Mouse (Mus musculus) midbrain, embryonic 12.5 days (tissue): ENCODE measurements around the gene Idua. TPM values are rescaled to one million over a fixed set of nuclear protein-coding genes. Genes with fewer than 3 reads are reported as not detected.

Experiments
- ATAC-seq: fragments of 200-750 bp; cut with Nextera tagmentation; 2 replicates; pipeline ENCODE4 v1.8.0; 2017; ENCODE audit warnings: low read depth, moderate TSS enrichment, moderate library complexity; ENCODE audit not compliant: low FRiP score
- H3K27ac ChIP-seq: fragments of 300-500 bp; sonication (generic); replicated peaks from 2 replicates; pipeline ENCODE4 v1.5.1; 2016; ENCODE audit warnings: mild to moderate bottlenecking
- H3K27me3 ChIP-seq: fragments of 300-500 bp; sonication (generic); 2 replicates; pipeline ENCODE4 v1.6.1; 2016; ENCODE audit warnings: mild to moderate bottlenecking
- H3K36me3 ChIP-seq: fragments of 300-500 bp; sonication (generic); 2 replicates; pipeline ENCODE4 v1.6.1; 2016
- H3K4me1 ChIP-seq: fragments of 300-500 bp; sonication (generic); 2 replicates; pipeline ENCODE4 v1.6.1; 2016
- H3K4me2 ChIP-seq: fragments of 300-500 bp; sonication (generic); replicated peaks from 2 replicates; pipeline ENCODE4 v1.6.1; 2016; ENCODE audit warnings: mild to moderate bottlenecking, moderate library complexity
- H3K4me3 ChIP-seq: fragments of 300-500 bp; sonication (generic); 2 replicates; pipeline ENCODE4 v1.5.1; 2016; ENCODE audit warnings: mild to moderate bottlenecking
- H3K9ac ChIP-seq: fragments of 300-500 bp; sonication (generic); replicated peaks from 2 replicates; pipeline ENCODE4 v1.6.1; 2016; ENCODE audit warnings: mild to moderate bottlenecking, moderate library complexity
- H3K9me3 ChIP-seq: fragments of 300-500 bp; sonication (generic); 2 replicates; pipeline ENCODE4 v1.6.1; 2016; ENCODE audit warnings: mild to moderate bottlenecking
- WGBS: fragments of 180-500 bp; shearing (Covaris S2); methylation state at CpG from one replicate; pipeline ENCODE4 v1.1.7; 2016; 5-methylcytosine and 5-hydroxymethylcytosine counted together
- polyA plus RNA-seq: library from polyadenylated mRNA; unstranded; fragments of >200 nt; fragmentation: Nextera tagmentation; extraction: Ambion mirVana; gene quantifications from 2 replicates; pipeline ENCODE4 v1.2.1, GENCODE M21; 2016

The Idua gene
- polyA plus RNA-seq, 1 experiment from 2014 or later = 12.3 TPM

DNA sequence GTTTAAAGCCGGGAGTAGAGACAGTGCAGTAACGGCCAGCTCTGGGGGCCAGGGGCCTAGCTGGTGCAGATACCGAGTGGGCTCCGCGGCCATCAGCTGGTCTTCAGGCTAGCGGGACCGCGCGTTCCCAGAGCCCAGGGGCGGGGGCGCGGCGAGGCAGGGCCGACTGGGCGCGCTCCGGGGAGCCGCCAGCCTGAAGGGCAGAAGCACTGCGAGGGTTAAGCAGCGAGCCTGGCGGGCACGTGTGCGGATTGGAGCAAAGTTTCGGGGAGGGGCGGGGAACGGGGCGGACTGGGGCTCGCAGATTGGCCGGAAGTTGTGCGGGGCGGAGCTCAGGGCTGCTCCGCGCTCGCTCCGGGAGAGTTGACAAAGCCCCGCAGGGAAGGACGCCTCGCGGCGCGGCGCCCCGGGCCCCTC, 33.7 kb downstream of the Idua start:
- H3K4me2 ChIP-seq = peak overlapping the region; percentile 88
- no peaks in the 10 kb centered on the region for H3K36me3 ChIP-seq
- H3K9ac ChIP-seq = peak overlapping the region; percentile 80
- 0 out of 2 replicates have a peak overlapping the region, but pooled peaks have one; percentile 16 for H3K27ac ChIP-seq
- H3K27me3 ChIP-seq = peaks cover 34% of the 10 kb centered on the region
- peak overlapping the region; percentile 88 for H3K4me3 ChIP-seq
- peak; percentile 95 for ATAC-seq
- no peaks in the 10 kb centered on the region for H3K9me3 ChIP-seq
- 0% methylated on average over 23 of the region's 43 CpGs for WGBS
- H3K4me1 ChIP-seq = peaks cover 35% of the 10 kb centered on the region

DNA sequence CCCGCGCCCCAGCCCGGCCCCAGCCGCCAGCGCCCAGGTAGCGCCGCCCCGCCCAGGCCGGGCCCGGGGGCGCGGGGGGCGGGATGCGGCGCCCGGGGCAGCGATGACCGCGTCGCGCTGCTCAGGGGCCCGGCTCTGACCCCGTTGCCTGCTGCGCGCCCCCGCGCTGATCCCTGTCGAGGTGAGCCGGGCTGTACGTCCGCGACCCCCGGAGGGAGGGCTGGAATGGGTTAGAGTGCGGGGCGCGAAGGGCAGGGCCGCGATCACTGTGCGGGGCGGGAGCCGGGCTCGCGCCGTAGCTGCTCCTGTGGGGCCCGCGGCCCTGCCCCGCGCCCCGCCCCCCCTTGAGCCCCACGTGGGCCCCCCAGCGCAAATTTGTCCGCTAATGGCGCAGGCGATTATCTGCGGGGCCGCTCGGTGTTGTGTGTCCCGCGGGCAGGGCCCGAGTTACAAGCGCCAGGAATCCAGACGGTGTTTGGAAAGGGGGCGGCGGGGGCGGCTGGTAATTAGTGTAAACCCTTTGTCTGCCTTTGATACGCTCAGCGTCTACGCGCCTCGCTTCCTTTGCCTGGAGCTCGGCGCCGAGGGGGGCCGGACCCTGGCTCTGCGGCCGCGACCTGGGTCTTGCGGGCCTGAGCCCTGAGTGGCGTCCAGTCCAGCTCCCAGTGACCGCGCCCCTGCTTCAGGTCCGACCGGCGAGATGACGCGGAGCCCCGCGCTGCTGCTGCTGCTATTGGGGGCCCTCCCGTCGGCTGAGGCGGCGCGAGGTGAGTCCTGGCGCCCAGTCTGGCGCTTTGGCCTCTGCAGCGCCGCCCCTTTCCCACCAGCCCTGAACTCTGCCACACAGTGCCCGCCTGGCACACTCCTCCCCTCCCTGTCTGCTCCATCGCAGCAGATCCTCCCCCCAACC, 34.5 kb downstream of the Idua start:
- H3K27me3 ChIP-seq = peaks cover 34% of the 10 kb centered on the region
- under 1% methylated on average over 90 of the region's 99 CpGs for WGBS
- 0 out of 2 replicates have a peak overlapping the region, but pooled peaks have one; percentile 16 for H3K27ac ChIP-seq

DNA sequence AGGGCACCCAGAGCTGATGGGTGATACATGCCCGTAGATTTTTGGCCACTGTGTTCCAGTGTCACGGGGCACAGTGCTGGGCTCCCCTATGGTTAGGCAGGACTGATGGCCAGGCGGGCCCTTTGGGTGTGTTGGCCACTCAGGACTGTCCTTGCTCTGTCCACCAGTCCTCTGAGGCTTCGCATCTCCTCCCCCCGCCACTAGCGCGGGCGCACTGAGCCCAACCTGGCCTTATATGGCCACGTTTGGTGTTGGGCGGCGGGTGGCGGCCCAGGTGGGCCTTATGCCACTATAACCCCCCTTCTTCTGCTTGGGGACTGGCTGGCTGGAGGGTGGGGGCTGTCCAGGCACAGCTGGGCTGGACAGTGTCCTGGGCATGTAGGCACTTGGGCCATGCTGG, 35.7 kb downstream of the Idua start:
- Histone ChIP-seq H3K4me2 (peak overlapping the region; percentile 88; the same call in 1 of the 2 replicates), H3K27me3 (peaks cover 34% of the 10 kb centered on the region), H3K4me3 (no peak overlapping the region), H3K9ac (no peak overlapping the region), H3K36me3 (no peaks in the 10 kb centered on the region), H3K27ac (no peak overlapping the region), H3K4me1 (peaks cover 41% of the 10 kb centered on the region), H3K9me3 (no peaks in the 10 kb centered on the region)
- 93% methylated on average over 12 of the region's 12 CpGs for WGBS
- no peak for ATAC-seq

More for the DNA sequence above, 34.5 kb downstream of the Idua start:
- H3K36me3 ChIP-seq = no peaks in the 10 kb centered on the region
- ATAC-seq = peak; percentile 57
- H3K9ac ChIP-seq = peak overlapping the region; percentile 80
- H3K4me1 ChIP-seq = peaks cover 35% of the 10 kb centered on the region
- peak overlapping the region; percentile 88 for H3K4me2 ChIP-seq
- H3K9me3 ChIP-seq = no peaks in the 10 kb centered on the region
- peak overlapping the region; percentile 88 for H3K4me3 ChIP-seq

DNA sequence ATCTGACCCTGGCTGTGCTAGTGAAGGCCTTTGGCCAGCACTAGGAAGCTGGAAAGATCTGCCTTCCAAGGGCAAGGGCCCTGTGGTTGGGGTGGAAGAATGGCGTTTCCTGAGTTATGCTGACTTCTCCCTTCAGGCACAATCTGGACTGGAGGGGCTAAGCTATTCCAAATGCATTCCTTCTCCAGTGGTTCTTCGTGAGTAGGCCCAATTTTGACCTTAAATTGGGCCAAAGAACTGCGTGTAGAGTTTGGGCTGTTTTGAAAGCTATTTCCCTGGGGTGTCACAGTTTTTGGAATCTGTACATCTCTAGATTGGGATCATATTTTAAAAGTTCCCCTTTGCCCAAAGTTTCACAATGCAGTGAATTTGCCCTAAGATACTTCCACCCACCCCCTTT, 36.4 kb downstream of the Idua start:
- no peak overlapping the region for H3K4me2 ChIP-seq
- H3K9me3 ChIP-seq = no peaks in the 10 kb centered on the region
- peaks cover 41% of the 10 kb centered on the region for H3K4me1 ChIP-seq
- no peak overlapping the region for H3K4me3 ChIP-seq
- no peak overlapping the region for H3K27ac ChIP-seq
- 83% methylated on average over 3 of the region's 3 CpGs for WGBS
- H3K36me3 ChIP-seq = no peaks in the 10 kb centered on the region
- ATAC-seq = no peak
- H3K27me3 ChIP-seq = peaks cover 31% of the 10 kb centered on the region
- no peak overlapping the region for H3K9ac ChIP-seq

DNA sequence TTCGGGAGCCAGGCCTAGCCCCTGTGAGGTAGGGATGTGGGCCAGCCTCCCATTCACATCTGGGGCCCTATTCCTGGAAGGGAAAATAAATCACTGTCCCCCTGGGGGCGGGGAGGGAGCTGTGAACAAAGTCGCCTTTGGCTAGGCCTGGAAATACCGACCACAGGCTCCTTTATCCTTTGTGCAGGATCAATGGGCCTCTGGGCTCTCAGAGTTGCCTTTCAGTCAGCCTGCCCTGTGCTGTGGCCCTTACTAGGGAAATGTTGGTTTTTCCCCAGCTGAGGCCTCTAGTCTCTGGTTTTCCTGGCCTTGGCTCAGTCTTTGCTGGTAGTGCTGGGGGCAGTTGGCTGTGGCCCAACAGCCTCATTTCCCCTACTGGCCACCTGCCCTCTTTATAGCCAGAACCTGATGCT, 37.2 kb downstream of the Idua start:
- H3K4me3 ChIP-seq = no peak overlapping the region
- no peak overlapping the region for H3K9ac ChIP-seq
- WGBS = 10% methylated on average over 4 of the region's 4 CpGs
- H3K36me3 ChIP-seq = no peaks in the 10 kb centered on the region
- peaks cover 38% of the 10 kb centered on the region for H3K4me1 ChIP-seq
- peak overlapping the region; percentile 25 for H3K27ac ChIP-seq
- H3K4me2 ChIP-seq = peak overlapping the region; percentile 5; the same call in 1 of the 2 replicates
- peaks cover 22% of the 10 kb centered on the region for H3K27me3 ChIP-seq
- ATAC-seq = no peak
- H3K9me3 ChIP-seq = no peaks in the 10 kb centered on the region

DNA sequence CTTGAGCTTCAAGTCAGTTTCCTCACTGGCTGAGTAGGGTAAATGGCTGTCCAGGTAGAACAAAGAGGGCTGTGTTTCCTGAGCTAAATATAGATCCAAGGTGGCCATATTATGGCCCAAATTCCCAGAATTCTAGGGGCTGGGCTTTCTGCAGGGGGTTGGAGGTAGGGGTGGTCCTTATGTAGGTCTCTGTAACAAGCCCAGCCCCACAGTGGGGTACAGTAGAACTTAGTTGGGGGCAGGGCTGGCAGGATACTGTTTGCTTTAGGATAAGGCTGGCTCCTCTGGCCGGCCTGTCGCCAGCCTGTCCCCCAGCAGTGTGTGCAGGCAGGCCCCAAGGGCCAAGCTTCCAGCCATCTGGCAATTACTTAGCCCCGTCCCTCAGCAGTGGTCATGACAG, 40.2 kb downstream of the Idua start:
- peaks cover 11% of the 10 kb centered on the region for H3K36me3 ChIP-seq
- WGBS = 67% methylated on average over 3 of the region's 3 CpGs
- H3K9me3 ChIP-seq = no peaks in the 10 kb centered on the region
- no peak overlapping the region for H3K4me2 ChIP-seq
- no peak overlapping the region for H3K4me3 ChIP-seq
- peaks cover 32% of the 10 kb centered on the region for H3K4me1 ChIP-seq
- peaks cover 4% of the 10 kb centered on the region; the same call in 1 of the 2 replicates for H3K27me3 ChIP-seq
- ATAC-seq = no peak
- H3K9ac ChIP-seq = no peak overlapping the region
- H3K27ac ChIP-seq = no peak overlapping the region

DNA sequence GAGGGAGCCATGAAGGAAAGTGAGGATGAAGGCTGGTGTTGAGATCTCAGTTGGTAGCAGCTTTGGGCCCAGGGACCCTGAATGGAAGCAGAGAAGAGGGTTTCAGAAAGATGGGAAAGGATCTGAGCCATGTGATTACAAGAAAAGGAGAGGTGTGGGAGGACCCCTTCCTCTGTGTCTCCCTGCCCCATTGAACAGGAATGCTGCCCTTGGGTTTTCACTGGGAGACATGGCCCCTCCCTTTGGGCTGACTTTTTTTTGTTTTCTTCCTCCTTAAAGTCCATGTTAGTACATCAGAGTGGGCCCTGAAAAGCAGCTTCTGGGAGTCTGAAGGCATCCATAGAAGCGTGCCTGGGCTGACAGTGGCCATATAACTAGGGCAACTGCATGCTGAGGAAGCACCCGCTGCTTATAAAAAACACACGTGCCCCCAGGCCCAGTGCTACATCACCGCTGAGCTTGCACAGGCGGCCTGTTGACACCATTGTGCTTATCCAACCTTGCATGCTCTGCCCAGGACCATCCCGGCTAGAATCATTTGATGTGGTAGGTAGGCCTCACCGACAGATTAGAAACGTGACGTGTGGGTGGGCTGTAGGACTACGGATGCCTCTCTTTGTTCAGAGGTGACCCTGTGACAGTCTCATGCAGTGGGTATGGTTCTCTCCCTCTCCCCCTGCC, 41.4 kb downstream of the Idua start:
- Histone ChIP-seq H3K4me1 (peaks cover 21% of the 10 kb centered on the region), H3K4me3 (no peak overlapping the region), H3K27ac (no peak overlapping the region), H3K9ac (no peak overlapping the region), H3K36me3 (peaks cover 22% of the 10 kb centered on the region), H3K9me3 (no peaks in the 10 kb centered on the region), H3K27me3 (no peaks in the 10 kb centered on the region), H3K4me2 (no peak overlapping the region)
- 69% methylated on average over 10 of the region's 10 CpGs for WGBS
- ATAC-seq = no peak

DNA sequence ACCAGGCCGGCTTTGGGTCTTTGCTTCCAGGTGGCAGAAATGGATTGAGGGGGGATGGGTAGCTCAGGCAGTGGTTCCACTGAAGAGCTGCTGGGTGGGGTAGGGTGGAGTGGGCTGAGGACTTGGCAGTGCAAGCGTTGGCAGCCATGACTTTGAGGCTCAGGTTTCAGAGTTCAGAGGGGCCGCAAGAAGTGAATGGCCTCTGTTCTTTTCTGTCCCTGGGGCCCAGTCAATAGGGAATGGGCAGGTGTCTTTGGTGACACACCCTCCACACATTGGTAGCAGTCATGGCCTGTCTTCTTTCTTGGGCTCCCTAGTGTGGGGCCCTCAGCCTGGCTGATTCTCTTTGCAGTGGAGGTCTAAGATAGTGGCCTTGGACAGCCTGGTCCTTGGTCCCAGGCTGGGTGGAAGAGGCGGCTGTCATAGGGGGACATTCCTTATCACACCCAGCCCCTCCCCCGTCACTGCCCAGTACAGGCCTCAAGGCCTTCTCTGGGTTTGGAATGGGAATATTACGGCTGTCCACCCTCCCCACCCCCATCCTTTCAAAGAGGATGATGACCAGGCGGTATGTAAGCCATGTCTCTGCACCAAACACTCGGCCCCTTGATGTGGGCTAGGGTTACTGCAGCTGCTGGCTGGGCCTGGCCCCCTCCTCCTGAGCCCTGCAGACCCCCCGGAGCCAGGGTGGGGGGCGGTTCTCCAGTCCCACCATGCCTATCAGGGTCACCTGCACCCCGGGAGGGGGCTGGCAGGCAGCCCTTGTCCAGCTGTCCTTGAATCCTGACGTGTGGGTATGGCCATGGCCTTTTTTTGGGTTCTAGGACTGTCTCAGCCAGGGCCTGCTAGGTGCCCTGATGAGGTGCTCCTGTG, 43.9 kb downstream of the Idua start:
- H3K9ac ChIP-seq = no peak overlapping the region
- no peak overlapping the region for H3K27ac ChIP-seq
- 82% methylated on average over 12 of the region's 12 CpGs for WGBS
- no peak overlapping the region for H3K4me3 ChIP-seq
- no peak overlapping the region for H3K4me2 ChIP-seq
- peaks cover 33% of the 10 kb centered on the region for H3K36me3 ChIP-seq
- H3K27me3 ChIP-seq = no peaks in the 10 kb centered on the region
- 0 out of 2 replicates have a peak, but pooled peaks have one; percentile 11 for ATAC-seq
- peaks cover 6% of the 10 kb centered on the region; the same call in 1 of the 2 replicates for H3K4me1 ChIP-seq
- no peaks in the 10 kb centered on the region for H3K9me3 ChIP-seq

DNA sequence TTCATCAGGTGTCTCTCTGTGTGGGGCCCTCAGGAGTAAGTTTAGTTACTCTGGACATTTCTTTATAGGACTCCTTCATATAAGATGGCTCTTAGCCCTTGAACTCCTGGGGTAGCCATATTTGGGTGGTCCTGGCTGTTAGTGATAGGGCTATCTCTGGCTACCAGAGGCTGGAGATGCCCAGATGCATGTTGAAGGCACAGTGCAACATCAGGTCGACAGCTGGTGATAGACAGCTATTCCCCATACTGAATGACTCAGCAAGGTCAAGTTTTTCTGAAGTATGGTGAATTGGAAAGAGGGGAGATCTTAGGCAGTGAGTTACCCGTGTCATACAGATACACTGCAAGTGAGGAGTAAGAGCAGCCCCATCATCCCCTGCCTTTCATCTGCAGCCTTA, 47.6 kb downstream of the Idua start:
- Histone ChIP-seq H3K27ac (no peak overlapping the region), H3K27me3 (no peaks in the 10 kb centered on the region), H3K4me1 (no peaks in the 10 kb centered on the region), H3K4me3 (no peak overlapping the region), H3K4me2 (no peak overlapping the region), H3K36me3 (peaks cover 33% of the 10 kb centered on the region), H3K9me3 (no peaks in the 10 kb centered on the region), H3K9ac (no peak overlapping the region)
- no peak for ATAC-seq
- WGBS = 83% methylated on average over 2 of the region's 2 CpGs

DNA sequence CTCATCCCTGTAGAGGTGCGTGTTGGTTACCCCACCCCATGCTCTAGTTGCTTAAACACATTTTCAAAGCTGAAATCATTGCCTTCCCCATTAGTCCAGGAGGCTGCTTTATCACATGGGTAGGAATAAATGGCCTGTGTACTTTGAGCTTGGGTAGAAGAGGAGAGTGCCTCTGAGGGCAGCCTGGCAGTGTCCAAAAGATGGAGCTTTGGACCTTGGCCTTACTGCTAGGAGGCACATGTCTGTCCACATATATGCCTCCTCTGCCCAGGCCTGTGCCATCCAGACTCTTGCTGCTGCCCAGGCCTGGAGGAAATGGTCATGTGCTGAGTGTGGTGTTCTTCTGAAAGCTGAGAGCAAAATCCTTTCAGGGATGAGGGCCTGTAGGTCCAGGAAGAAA, 48.3 kb downstream of the Idua start:
- Histone ChIP-seq H3K4me2 (no peak overlapping the region), H3K27ac (no peak overlapping the region), H3K4me1 (no peaks in the 10 kb centered on the region), H3K36me3 (peaks cover 33% of the 10 kb centered on the region), H3K9ac (no peak overlapping the region), H3K9me3 (no peaks in the 10 kb centered on the region), H3K27me3 (no peaks in the 10 kb centered on the region), H3K4me3 (no peak overlapping the region)
- WGBS = 86% methylated on average over 1 of the region's 1 CpGs
- ATAC-seq = no peak

DNA sequence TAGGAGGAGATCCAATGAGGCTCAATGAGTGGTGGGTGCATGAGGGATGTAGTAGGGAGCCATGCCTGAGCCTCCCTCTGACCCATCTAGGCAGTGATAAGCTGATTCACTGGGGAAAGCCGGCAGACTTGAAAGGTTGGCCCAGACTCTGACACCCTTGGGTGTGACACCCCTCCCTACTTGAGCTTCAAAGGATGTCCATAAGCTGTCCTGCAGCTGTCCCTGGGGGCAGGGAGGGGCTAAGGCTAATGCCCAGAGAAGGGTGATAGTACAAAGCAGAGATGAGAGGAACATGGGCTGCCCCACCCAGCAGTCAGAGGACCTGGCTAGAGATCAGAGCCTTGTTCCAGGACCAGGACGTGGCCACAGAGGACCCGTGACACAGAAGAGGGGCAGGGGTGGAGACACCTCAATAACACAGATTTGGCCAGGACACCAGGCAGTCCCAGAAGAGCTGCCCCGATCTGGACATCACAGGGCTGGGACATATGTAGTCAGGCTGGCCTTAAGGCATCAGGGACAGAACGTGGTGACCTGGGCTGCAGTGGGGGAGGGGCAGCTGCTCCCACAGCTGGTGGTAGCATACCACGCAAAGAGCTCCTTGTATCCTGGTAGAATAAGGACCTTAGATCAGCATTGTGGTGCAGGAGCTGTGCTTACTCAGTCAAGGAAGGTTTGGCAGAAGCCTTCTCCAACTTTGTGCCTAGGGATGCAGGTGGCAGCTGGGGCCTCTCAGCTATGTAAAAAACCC, 49.0 kb downstream of the Idua start:
- 62% methylated on average over 6 of the region's 6 CpGs for WGBS
- Histone ChIP-seq H3K36me3 (peaks cover 33% of the 10 kb centered on the region), H3K4me3 (no peak overlapping the region), H3K27ac (no peak overlapping the region), H3K9ac (no peak overlapping the region), H3K9me3 (no peaks in the 10 kb centered on the region), H3K4me2 (no peak overlapping the region), H3K27me3 (no peaks in the 10 kb centered on the region), H3K4me1 (no peaks in the 10 kb centered on the region)
- ATAC-seq = peak; percentile 20; the same call in 1 of the 2 replicates
